Mouse (Mus musculus) liver, adult 2 months (tissue): Measurements from ENCODE around the gene Cd3eap.

Source experiments
- CTCF ChIP-seq: fragments of 200-500 bp; IDR thresholded peaks from 2 replicates; pipeline ENCODE4 v1.5.1; 2011; ENCODE audit warnings: low read depth, low read length, control low read depth
- POLR2A ChIP-seq: fragments of 200-500 bp; IDR thresholded peaks from 2 replicates; pipeline ENCODE4 v1.6.1; 2011; ENCODE audit warnings: low read length, control low read depth; ENCODE audit not compliant: insufficient read depth; ENCODE audit errors: extremely low read depth

DNA sequence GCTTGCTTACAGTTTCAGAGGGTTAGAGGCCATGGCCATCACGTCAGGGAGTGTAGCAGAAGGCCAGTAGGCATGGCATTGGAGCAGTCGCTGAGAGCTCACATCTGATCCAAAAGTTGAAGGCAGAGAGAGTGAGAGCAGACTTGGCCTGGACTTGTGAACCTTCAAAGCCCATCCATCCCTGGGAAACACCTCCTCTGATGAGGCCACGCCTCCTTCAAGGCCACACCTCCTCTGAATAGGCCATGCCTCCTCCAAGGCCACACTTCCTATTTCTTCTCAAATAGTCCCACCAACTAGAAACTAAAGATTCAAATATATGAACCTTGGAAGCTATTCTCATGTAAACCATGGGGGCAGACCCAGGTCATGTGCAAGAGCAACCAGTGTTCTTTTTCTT lies 23.7 kb downstream of the Cd3eap start:
- TF ChIP-seq CTCF (no peak), POLR2A (no peak)
